Mouse (Mus musculus) heart, postnatal 0 days (tissue): ENCODE data around the gene Gpatch4.

ENCODE experiments used
- CTCF ChIP-seq: IDR thresholded peaks from 2 replicates; pipeline ENCODE4 v1.5.1; 2016; ENCODE audit warnings: antibody characterized with exemption, control low read depth, low read depth
- EP300 ChIP-seq: IDR thresholded peaks from 2 replicates; pipeline ENCODE4 v1.6.1; 2016; ENCODE audit warnings: antibody characterized with exemption, low read depth

GRCm38 (mm10) chr3:88090106-88090505 lies 47.2 kb downstream of the Gpatch4 start:
- TF ChIP-seq CTCF (no peak), EP300 (no peak)
